Mouse (Mus musculus): Measurements from ENCODE around the gene Klf9. TPM values are rescaled to one million over a fixed set of nuclear protein-coding genes. Genes with fewer than 3 reads are reported as not detected.

The Klf9 gene
- polyA plus RNA-seq, 1 experiment from 2014 or later = 0.96 TPM

DNA sequence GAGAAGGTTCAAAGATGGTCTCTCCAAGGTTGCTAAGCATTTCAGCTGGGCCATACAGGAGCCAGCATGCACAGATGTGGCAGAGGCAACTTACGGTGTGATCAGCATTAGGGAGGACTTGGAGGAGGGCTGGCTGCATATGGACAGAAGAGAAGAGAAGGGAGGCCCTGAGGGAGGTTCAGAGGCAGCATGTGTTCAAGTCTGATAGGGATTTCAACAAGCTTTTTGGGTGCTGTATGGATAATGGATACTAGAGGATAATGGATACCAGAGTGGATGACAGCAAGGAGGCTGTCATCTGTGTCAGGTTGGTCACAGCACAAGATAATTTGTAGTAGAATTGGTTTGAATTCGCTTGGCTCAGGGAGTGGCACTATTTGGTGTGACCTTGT is 28.6 kb downstream of the Klf9 start:
- no peak overlapping the region for H3K4me3 ChIP-seq (ENCODE audit: low read depth, low read length)
- DNase-seq (ENCODE audit: low spot score, missing footprints) (no peak), ATAC-seq (ENCODE audit: low FRiP score) (no peak)
- no peaks in the 10 kb centered on the region for H3K27me3 ChIP-seq (ENCODE audit: control insufficient read depth, insufficient read depth, low read length)
- 93% methylated on average over 2 of the region's 2 CpGs for WGBS
- no peaks in the 10 kb centered on the region for H3K9me3 ChIP-seq (ENCODE audit: control insufficient read depth, low read length)
- H3K4me1 ChIP-seq (ENCODE audit: control insufficient read depth, insufficient read depth, low read length) = no peaks in the 10 kb centered on the region
- H3K9ac ChIP-seq (ENCODE audit: low read length) = no peak overlapping the region
- H3K36me3 ChIP-seq (ENCODE audit: control insufficient read depth, insufficient read depth, low read length) = no peaks in the 10 kb centered on the region
- no peak overlapping the region for H3K27ac ChIP-seq (ENCODE audit: low read depth, low read length)
- H3K4me2 ChIP-seq = no peak overlapping the region

DNA sequence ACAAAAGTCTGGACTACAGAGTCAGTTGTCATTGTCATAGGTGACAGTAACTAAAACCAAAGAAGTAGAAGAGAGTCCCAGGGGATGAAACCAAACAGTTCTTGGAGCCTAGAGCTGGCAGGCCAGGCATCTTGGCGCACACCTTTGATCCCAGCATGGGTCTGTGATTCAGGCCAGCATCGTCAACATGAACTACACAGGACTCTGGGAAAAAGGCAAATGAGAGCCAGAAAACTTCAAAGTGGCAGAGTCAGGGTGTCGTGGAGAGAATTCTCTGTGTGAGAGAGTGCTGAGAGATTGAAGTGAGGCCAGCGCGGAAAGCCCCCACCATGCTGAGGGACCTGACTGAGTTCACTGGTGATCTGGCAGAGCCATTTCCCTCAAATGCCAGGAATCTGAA is 29.4 kb downstream of the Klf9 start:
- no peaks in the 10 kb centered on the region for H3K27me3 ChIP-seq (ENCODE audit: control insufficient read depth, insufficient read depth, low read length)
- H3K9ac ChIP-seq (ENCODE audit: low read length) = no peak overlapping the region
- H3K4me3 ChIP-seq (ENCODE audit: low read depth, low read length) = no peak overlapping the region
- ATAC-seq (ENCODE audit: low FRiP score) (no peak), DNase-seq (ENCODE audit: low spot score, missing footprints) (no peak)
- H3K36me3 ChIP-seq (ENCODE audit: control insufficient read depth, insufficient read depth, low read length) = no peaks in the 10 kb centered on the region
- H3K4me2 ChIP-seq = no peak overlapping the region
- H3K4me1 ChIP-seq (ENCODE audit: control insufficient read depth, insufficient read depth, low read length) = no peaks in the 10 kb centered on the region
- H3K9me3 ChIP-seq (ENCODE audit: control insufficient read depth, low read length) = no peaks in the 10 kb centered on the region
- 89% methylated on average over 5 of the region's 5 CpGs for WGBS
- no peak overlapping the region for H3K27ac ChIP-seq (ENCODE audit: low read depth, low read length)

DNA sequence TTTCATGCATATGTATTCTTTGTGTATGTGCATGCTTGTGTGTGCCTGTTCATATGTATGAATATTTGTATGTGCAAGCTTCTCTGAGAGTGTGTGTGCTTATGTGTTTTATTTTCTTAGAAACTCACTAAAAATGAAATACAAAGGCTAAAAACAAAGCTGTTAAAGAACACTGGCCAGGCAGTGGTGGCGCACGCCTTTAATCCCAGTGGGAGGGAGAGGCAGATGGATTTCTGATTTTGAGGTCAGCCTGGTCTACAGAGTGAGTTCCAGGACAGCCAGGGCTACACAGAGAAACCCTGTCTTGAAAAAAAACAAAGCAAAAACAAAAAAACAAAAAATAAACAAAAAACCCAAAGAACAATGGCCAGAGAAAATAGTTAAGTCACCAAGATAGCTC is 30.1 kb downstream of the Klf9 start:
- H3K27ac ChIP-seq (ENCODE audit: low read depth, low read length) = no peak overlapping the region
- no peaks in the 10 kb centered on the region for H3K27me3 ChIP-seq (ENCODE audit: control insufficient read depth, insufficient read depth, low read length)
- H3K36me3 ChIP-seq (ENCODE audit: control insufficient read depth, insufficient read depth, low read length) = no peaks in the 10 kb centered on the region
- H3K4me2 ChIP-seq = no peak overlapping the region
- no peak overlapping the region for H3K4me3 ChIP-seq (ENCODE audit: low read depth, low read length)
- ATAC-seq (ENCODE audit: low FRiP score) (no peak), DNase-seq (ENCODE audit: low spot score, missing footprints) (no peak)
- H3K9ac ChIP-seq (ENCODE audit: low read length) = no peak overlapping the region
- H3K4me1 ChIP-seq (ENCODE audit: control insufficient read depth, insufficient read depth, low read length) = no peaks in the 10 kb centered on the region
- WGBS = 88% methylated on average over 2 of the region's 2 CpGs
- H3K9me3 ChIP-seq (ENCODE audit: control insufficient read depth, low read length) = no peaks in the 10 kb centered on the region

DNA sequence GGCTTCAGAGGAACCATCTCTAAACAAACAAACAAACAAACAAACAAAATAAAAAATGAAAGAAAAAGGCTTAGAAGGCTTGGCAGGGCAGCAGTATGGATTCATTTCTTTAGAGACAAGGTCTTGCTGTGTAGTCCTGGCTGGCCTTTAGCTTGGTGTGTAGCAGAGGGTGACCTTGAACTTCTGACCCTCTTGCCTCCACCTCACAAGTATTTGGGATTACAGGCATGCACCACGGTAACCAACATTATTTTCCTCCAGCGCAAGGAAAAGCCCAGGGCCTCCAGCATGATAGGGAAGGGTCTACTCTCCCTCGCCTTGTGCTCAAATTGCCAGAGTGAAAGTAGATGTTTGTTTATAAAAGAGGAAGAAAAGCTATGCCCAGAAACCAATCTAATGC is 34.1 kb downstream of the Klf9 start:
- H3K36me3 ChIP-seq (ENCODE audit: control insufficient read depth, insufficient read depth, low read length) = no peaks in the 10 kb centered on the region
- 68% methylated on average over 3 of the region's 3 CpGs for WGBS
- no peaks in the 10 kb centered on the region for H3K27me3 ChIP-seq (ENCODE audit: control insufficient read depth, insufficient read depth, low read length)
- DNase-seq (ENCODE audit: low spot score, missing footprints) (no peak), ATAC-seq (ENCODE audit: low FRiP score) (no peak)
- no peak overlapping the region for H3K27ac ChIP-seq (ENCODE audit: low read depth, low read length)
- H3K4me1 ChIP-seq (ENCODE audit: control insufficient read depth, insufficient read depth, low read length) = no peaks in the 10 kb centered on the region
- H3K9ac ChIP-seq (ENCODE audit: low read length) = no peak overlapping the region
- no peaks in the 10 kb centered on the region for H3K9me3 ChIP-seq (ENCODE audit: control insufficient read depth, low read length)
- no peak overlapping the region for H3K4me3 ChIP-seq (ENCODE audit: low read depth, low read length)
- no peak overlapping the region for H3K4me2 ChIP-seq

DNA sequence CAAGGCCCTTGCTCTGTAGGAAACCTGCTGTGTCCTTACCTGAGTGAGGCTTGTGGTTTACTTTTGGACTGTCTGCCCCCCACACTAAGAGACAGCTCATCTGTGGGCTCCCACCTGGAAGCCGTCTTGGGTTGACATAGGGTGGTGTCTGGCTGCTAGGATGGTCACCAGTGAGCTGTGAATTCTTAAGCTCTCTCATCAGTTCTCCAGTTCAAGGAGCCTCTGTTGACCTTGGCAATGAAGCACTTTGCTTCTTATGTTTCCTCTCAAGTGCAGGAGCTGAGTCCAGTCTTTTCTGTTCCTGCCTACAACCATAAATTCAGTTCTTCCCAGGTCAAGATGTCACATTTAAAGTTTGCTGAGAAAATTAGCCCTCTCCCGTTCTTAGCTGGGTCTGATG is 34.5 kb downstream of the Klf9 start:
- WGBS = 84% methylated on average over 2 of the region's 2 CpGs
- no peak overlapping the region for H3K9ac ChIP-seq (ENCODE audit: low read length)
- ATAC-seq (ENCODE audit: low FRiP score) = no peak

DNA sequence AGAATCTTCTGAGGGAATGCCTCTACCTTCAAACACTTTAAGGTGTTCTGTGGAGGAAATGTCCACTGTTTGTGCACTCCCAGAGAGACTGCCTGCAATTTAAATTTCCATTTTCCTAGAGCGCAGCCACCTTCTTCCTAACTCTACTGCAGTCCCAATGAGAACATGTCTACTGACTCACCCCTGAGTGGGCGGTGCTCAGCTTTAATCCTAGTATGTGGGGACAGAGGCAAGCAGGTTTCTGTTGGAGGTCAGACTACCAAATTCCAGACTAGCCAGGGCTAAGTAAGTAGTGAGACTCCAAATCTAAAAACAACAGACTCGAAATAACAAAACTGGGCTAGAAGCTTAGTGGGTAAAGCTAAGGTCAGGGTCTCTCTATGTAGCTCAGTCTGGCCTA is 37.5 kb downstream of the Klf9 start:
- no peak overlapping the region for H3K4me3 ChIP-seq (ENCODE audit: low read depth, low read length)
- H3K4me1 ChIP-seq (ENCODE audit: control insufficient read depth, insufficient read depth, low read length) = no peaks in the 10 kb centered on the region
- no peaks in the 10 kb centered on the region for H3K9me3 ChIP-seq (ENCODE audit: control insufficient read depth, low read length)
- 94% methylated on average over 3 of the region's 3 CpGs for WGBS
- ATAC-seq (ENCODE audit: low FRiP score) = no peak
- no peak overlapping the region for H3K27ac ChIP-seq (ENCODE audit: low read depth, low read length)
- no peaks in the 10 kb centered on the region for H3K36me3 ChIP-seq (ENCODE audit: control insufficient read depth, insufficient read depth, low read length)
- H3K27me3 ChIP-seq (ENCODE audit: control insufficient read depth, insufficient read depth, low read length) = no peaks in the 10 kb centered on the region
- no peak overlapping the region for H3K9ac ChIP-seq (ENCODE audit: low read length)
- DNase-seq (ENCODE audit: low spot score, missing footprints) = no peak
- H3K4me2 ChIP-seq = no peak overlapping the region

More for the DNA sequence above, 34.5 kb downstream of the Klf9 start:
- Histone ChIP-seq H3K27ac (ENCODE audit: low read depth, low read length) (no peak overlapping the region), H3K36me3 (ENCODE audit: control insufficient read depth, insufficient read depth, low read length) (no peaks in the 10 kb centered on the region), H3K9me3 (ENCODE audit: control insufficient read depth, low read length) (no peaks in the 10 kb centered on the region), H3K4me1 (ENCODE audit: control insufficient read depth, insufficient read depth, low read length) (no peaks in the 10 kb centered on the region), H3K27me3 (ENCODE audit: control insufficient read depth, insufficient read depth, low read length) (no peaks in the 10 kb centered on the region), H3K4me3 (ENCODE audit: low read depth, low read length) (no peak overlapping the region), H3K4me2 (no peak overlapping the region)
- no peak for DNase-seq (ENCODE audit: low spot score, missing footprints)

DNA sequence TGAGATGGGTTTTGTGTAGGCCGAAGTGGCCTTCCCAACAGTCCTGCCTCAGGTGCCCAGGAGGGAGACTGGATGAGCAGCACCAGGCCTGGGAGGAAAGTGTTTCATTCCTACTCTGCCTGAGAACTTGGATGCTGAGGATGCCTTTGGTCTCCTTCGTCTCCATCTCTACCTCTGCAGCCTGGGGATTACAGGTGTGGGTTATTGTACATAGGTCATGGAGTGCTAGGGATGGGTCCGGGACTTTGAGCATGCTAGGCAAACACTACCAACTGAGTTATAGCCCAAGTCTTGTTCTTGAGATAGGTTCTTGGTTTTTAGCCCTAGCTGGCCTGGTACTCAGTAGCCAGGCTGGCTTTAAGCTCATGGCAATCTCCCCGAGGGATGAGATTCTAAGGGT is 42.5 kb downstream of the Klf9 start:
- H3K9me3 ChIP-seq (ENCODE audit: control insufficient read depth, low read length) = no peaks in the 10 kb centered on the region
- H3K4me2 ChIP-seq = no peak overlapping the region
- no peaks in the 10 kb centered on the region for H3K36me3 ChIP-seq (ENCODE audit: control insufficient read depth, insufficient read depth, low read length)
- no peak overlapping the region for H3K9ac ChIP-seq (ENCODE audit: low read length)
- H3K4me1 ChIP-seq (ENCODE audit: control insufficient read depth, insufficient read depth, low read length) = no peaks in the 10 kb centered on the region
- WGBS = 95% methylated on average over 4 of the region's 4 CpGs
- DNase-seq (ENCODE audit: low spot score, missing footprints) (no peak), ATAC-seq (ENCODE audit: low FRiP score) (no peak)
- no peak overlapping the region for H3K4me3 ChIP-seq (ENCODE audit: low read depth, low read length)
- H3K27ac ChIP-seq (ENCODE audit: low read depth, low read length) = no peak overlapping the region
- no peaks in the 10 kb centered on the region for H3K27me3 ChIP-seq (ENCODE audit: control insufficient read depth, insufficient read depth, low read length)

DNA sequence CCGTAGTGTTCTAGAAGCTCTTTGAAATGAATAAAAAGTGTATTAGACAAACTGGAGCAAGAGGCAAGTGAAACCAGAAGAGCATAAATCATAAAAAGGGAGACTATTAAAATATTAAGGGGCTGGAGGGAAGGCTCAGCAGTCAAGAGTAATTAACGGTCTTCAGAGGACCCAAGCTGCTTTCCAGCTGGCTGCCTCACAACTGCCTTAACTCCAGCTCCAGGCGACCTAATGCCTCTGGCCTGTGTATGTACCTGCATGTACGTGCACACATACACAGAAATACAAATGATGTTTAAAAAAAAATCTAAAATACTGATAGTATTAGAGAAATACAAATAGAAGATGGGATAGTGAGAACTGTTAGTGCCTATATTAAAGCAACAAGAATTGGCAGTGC is 43.0 kb downstream of the Klf9 start:
- 86% methylated on average over 4 of the region's 4 CpGs for WGBS
- no peak for DNase-seq (ENCODE audit: low spot score, missing footprints)
- no peak for ATAC-seq (ENCODE audit: low FRiP score)
- Histone ChIP-seq H3K4me1 (ENCODE audit: control insufficient read depth, insufficient read depth, low read length) (no peaks in the 10 kb centered on the region), H3K4me3 (ENCODE audit: low read depth, low read length) (no peak overlapping the region), H3K4me2 (no peak overlapping the region), H3K27ac (ENCODE audit: low read depth, low read length) (no peak overlapping the region), H3K36me3 (ENCODE audit: control insufficient read depth, insufficient read depth, low read length) (no peaks in the 10 kb centered on the region), H3K9ac (ENCODE audit: low read length) (no peak overlapping the region), H3K9me3 (ENCODE audit: control insufficient read depth, low read length) (no peaks in the 10 kb centered on the region), H3K27me3 (ENCODE audit: control insufficient read depth, insufficient read depth, low read length) (no peaks in the 10 kb centered on the region)

DNA sequence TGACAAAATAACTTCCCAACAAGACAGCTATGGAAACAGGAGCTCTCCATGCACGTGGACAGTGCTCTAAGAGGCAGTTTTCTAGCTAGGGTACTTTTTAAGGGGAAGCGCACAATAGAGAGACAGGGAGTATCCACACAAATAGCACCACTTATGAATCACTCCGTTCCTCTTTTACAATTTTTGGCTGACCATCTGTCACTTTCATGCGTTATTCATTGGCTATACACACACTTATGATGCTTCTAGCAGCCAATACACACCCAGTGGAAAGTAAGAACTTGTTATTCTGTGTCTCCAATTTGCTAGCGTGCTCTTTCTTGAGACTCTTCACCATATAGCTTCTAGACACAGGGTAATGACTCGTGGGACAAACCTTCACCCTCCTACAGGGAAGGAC is 46.7 kb downstream of the Klf9 start:
- no peaks in the 10 kb centered on the region for H3K4me1 ChIP-seq (ENCODE audit: control insufficient read depth, insufficient read depth, low read length)
- no peak overlapping the region for H3K27ac ChIP-seq (ENCODE audit: low read depth, low read length)
- 85% methylated on average over 6 of the region's 6 CpGs for WGBS

DNA sequence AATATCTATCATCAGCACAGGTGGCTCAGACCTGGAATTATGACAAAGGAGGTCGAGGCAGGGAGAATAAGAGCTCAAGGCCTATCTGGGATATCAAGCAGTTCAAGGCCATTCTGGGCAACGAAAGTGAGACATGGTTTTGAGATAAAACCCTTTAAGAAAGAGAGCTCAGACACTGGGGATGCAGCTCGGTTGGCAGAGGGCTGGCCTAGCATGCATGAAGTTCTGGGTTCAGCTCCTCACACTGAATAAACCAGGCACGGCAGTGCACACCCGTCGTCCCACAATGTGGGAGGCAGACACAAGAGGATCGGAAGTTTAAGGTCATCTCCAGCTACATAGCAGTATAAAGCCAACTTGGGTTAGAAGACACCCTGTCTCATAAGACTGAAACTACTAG is 48.0 kb downstream of the Klf9 start:
- H3K9me3 ChIP-seq (ENCODE audit: control insufficient read depth, low read length) = no peaks in the 10 kb centered on the region
- H3K4me2 ChIP-seq = no peak overlapping the region
- H3K27me3 ChIP-seq (ENCODE audit: control insufficient read depth, insufficient read depth, low read length) = no peaks in the 10 kb centered on the region
- H3K4me1 ChIP-seq (ENCODE audit: control insufficient read depth, insufficient read depth, low read length) = no peaks in the 10 kb centered on the region
- 93% methylated on average over 7 of the region's 7 CpGs for WGBS
- H3K9ac ChIP-seq (ENCODE audit: low read length) = no peak overlapping the region
- DNase-seq (ENCODE audit: low spot score, missing footprints) (no peak), ATAC-seq (ENCODE audit: low FRiP score) (no peak)
- H3K36me3 ChIP-seq (ENCODE audit: control insufficient read depth, insufficient read depth, low read length) = no peaks in the 10 kb centered on the region
- H3K4me3 ChIP-seq (ENCODE audit: low read depth, low read length) = no peak overlapping the region
- H3K27ac ChIP-seq (ENCODE audit: low read depth, low read length) = no peak overlapping the region

More for the DNA sequence above, 46.7 kb downstream of the Klf9 start:
- no peaks in the 10 kb centered on the region for H3K27me3 ChIP-seq (ENCODE audit: control insufficient read depth, insufficient read depth, low read length)
- no peaks in the 10 kb centered on the region for H3K36me3 ChIP-seq (ENCODE audit: control insufficient read depth, insufficient read depth, low read length)
- no peak for DNase-seq (ENCODE audit: low spot score, missing footprints)
- H3K4me2 ChIP-seq = no peak overlapping the region
- no peak for ATAC-seq (ENCODE audit: low FRiP score)
- H3K9ac ChIP-seq (ENCODE audit: low read length) = no peak overlapping the region
- no peaks in the 10 kb centered on the region for H3K9me3 ChIP-seq (ENCODE audit: control insufficient read depth, low read length)
- H3K4me3 ChIP-seq (ENCODE audit: low read depth, low read length) = no peak overlapping the region

All from midbrain, embryonic 11.5 days (tissue).